Mouse (Mus musculus) adrenal gland, postnatal 4 days (tissue): ENCODE measurements around the gene Nrxn3. TPM values are rescaled to one million over a fixed set of nuclear protein-coding genes. Genes with fewer than 3 reads are reported as not detected.

Experiments used
- DNase-seq, 2 experiments: peaks; one replicate each; pipeline ENCODE4 v3.0.0; 2021 to 2022; ENCODE audit warnings: low spot score in 2 of 2, mixed read lengths in 2 of 2
- total RNA-seq, 2 experiments: library from RNA; stranded (reverse); gene quantifications; 2 replicates each; pipeline ENCODE4 v1.2.3; 2021

The Nrxn3 gene
- total RNA-seq, 2 experiments from 2014 or later = 1.2 to 2.5 TPM

DNA sequence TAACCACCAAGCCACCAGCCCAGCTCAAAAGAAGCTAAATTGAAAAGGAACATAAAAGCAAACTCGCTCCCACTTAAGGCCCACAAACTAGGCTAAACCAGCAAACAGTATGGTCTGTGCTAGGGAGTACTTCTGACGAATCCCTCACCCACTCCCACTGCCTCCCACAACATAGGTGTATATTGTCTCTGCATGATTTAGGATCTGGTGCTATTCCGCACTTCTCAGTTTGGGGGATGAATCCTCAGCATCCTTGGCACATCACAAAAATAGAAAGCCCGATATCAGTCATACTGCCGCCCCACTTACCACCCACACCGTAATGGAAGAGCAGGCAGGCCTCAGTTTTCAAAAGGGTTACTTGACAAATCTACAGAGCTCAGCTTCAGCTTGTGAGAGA, 1072.1 kb downstream of the Nrxn3 start:
- DNase-seq = no peak

DNA sequence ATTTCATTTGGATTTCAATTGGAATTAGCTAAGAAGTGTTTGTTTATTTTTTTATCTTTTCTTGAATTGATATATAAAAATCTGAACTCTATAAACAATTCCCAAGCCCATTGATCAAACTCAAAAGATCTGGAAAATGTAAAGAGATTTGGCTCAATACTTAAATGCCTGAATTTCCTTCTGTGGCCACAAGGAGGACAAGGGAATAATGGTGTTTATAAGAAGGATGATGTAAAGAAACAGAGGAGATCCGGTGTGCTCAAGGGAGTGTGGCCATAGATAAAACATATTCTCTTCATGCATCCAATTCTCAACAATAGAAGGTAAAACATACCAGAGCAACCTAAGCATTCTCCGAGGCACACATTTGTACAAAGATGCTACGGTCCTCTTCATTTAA, 1085.5 kb downstream of the Nrxn3 start:
- DNase-seq = no peak

DNA sequence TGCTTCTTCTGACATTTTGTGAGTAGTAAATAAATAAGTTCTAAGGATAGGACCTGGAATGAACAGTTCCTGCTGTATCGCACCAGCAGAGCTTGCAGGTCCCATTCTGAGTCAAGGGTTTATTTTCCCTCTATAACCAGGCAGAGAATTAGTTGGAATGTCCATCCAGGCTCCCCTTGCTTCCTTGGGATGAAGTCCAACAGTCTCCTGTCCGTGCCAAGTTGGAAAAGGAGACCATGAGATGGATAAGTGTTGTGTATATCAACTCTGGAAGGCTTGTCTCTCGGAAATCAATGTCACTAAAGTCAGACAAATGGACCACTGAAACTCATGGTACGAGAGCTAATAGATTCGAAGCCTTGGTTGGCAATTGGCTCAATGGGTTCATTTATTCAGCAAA, 1087.5 kb downstream of the Nrxn3 start:
- no peak for DNase-seq

DNA sequence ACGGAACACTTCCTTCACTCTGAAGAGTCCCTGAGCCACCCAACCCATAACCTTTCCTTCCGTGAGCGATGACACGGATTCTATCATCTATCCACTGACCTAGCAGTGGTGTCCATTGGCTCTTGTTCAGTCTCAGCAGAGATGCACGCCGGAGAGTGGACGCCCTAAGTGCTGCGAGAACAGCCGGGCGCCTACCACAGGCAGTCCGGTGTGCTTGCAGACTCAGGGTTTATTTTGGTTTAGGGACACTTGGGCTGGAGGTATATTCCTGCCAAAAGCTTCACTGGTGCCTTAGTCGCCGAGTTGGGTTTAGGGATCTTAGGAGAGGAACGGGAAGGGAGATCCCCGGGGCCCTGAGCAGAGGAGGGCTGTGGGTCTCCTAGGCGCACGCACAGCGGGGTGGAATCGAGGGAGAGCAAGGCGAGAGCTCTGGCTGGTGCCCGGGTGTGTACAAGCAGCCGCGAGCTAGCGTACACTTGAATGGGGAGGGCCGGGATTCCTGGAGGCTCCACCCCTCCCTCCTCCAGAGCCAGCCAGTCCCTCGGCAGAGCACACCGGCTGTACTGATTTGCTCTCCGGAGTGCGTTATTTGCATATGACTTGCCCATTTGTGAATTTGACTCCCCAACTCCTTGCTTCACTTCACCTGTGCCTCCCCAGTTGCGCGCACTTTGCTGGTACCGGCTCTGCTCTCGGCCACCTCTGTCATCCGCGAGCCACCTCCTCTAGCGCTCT, 1089.3 kb downstream of the Nrxn3 start:
- peak; percentile 24 to 40 for DNase-seq

DNA sequence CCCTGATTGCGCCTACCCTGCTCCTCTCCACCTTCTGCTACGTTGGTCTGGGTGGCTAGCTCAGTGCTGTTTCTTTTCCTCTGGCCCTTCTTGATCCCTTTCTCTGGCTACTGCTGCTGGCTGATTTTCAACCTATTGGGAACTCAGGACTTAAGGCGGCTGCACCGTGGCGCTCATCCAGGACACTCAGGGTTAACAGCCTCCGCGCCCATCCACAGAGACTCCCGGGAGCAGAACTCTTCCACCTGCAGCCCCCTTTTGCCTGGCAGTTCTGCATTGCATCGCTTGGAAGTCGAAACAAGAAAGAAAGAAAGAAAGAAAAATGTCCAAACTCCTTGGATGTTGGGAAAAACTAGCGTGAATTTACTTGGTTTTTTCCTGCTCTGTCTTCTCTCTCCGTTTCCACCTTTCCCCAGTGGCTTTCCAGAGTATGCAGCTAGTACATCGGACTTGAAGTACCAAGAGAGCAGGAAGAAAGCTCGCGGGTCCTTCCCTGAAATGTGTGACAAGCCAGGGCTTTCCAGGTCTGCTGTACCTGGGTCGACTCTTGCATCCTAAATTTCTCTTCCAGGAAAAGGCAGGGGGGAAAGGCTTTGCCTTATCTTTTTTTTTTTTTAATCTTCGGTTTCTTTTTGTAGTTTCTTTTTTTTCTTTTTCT, 1090.0 kb downstream of the Nrxn3 start:
- DNase-seq = no peak

DNA sequence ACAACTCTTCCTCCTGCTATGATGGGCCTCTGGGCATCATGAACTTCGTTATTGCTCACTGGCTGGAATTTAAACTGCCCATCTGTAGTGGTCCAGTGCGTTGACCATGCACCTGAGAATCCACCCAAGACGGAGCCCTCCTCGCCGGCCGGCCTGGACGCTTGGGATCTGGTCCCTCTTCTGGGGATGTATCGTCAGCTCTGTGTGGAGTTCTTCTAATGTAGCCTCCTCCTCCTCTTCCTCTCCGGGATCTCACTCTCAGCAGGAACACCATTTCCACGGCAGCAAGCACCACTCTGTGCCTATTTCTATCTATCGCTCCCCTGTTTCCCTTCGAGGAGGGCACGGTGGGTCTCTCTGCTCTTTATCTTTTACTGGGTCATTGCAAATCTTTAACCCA, 1090.6 kb downstream of the Nrxn3 start:
- DNase-seq = no peak

DNA sequence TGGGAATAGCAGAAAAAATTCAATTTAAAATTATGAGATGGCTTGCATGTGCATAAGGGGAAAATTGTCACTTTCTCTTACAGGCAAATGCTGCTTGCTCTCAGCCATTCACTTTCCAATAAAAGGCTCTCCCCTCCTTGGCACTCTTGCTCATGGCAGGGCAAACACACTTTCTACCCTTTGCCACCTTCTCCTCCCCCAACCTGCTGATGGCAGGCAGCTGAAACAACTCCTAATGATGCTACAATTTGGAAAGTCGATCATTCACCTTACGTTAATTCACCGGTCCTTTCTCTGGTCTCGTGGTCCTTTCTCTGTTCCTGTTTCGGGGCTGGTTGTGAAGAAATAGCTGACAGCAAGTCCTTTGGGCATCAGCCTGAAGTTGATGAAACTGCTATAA, 1091.0 kb downstream of the Nrxn3 start:
- DNase-seq = no peak

DNA sequence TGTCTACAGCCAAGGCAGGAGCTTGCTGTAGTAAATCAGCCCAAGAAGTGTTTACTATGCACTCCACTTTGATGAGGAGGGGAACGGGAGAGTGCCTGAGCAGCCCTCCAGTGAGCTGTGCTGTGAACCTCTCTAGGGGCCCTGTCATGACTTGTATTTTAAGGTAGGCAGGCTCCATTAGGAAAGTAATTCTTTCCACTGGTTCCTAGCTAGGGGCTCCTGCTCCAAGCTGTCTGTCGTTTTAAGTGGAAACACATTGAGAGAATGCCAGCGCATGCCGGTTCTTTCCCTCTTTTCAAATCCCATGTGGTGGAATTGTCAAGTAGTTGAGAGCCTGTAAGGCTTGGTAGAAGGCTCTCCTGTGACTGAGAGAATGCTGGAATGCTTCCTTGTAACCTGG, 1091.9 kb downstream of the Nrxn3 start:
- no peak for DNase-seq

DNA sequence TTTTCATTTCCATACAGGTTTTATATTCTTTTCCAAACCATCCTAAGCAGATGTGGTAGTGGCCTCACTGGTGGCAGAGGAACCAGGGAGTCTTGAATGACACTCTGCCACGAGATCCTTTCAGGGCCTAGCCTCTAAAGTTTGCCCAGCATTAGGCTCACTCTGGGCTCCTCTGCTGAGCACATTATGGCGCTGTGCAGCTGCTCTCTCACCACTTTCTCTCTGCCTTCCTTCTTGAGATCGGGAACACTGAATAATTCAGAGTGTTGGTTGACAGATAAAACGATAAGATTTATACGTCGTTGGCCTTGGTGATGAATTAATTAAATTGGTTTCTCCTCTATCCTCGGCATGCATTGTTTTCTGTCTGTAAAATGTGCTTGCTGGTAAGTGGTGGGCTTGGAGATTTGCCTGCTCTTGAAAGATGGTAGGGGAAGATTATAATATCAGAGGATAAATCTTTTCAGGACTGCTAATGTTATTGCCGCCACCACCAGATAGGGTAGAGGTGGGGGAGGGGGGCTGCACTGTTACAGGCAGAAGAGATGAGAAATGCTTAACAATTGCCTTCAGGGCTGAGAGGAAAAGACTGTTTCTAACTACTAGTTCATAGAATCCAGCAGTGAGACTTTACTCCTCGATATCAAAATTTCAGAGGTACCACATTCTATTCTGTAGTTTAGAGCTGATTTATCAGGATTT, 1094.5 kb downstream of the Nrxn3 start:
- DNase-seq = no peak

DNA sequence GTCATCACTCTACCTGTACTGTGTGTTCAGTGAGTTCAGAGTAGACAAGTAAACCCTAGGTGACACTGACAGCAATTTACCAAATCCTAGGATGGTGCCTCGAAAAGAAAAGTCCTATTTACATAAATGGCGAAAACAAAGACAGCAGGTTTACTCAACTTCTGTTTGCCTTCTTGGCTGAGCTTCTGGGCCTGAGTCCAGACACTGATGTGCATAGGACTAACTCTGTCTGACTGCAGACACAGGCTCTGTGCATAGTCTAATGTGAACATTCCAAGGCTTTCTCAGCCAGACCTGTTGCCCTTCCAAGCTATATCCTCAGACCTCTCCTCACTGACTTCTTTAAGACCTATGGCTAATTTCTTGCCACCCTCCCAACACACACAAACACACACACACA, 1095.5 kb downstream of the Nrxn3 start:
- no peak for DNase-seq

DNA sequence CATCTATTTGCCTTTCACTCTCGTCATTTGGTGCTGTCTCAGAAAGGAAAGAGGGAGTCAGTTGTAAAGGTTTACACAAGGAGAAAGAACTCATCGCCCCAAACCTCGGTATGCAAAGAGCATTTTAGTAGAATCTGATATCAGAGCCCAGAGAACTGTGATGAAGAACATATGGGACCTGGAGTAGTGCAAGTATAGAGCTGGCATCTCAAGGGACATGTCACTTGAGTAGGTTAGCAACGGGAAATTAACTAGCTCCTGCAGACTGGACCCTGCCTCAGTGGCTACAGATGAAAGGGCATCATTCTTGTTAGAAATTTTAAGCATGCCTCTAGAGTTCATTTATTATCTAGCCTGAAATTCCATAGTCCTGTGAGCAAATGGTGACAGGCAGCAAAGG, 1099.5 kb downstream of the Nrxn3 start:
- DNase-seq = no peak

DNA sequence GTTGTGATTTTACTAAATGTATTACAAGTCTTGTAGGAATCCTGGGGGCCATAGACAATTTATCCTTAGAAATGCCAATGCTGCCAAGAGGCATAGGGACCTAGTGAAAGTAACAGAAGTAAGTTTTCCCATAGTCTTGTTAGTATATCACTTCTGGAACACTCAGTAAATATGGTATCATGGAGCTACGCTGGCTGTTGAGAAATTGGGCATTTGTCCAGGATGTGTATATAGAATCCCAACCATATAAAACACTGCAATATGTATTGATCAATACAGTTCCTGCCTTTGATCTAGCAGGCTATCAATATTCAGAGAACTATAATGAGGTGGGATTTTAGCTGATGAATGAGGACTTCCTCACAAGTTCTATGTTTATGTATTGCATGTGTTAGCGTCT, 1107.3 kb downstream of the Nrxn3 start:
- no peak for DNase-seq

DNA sequence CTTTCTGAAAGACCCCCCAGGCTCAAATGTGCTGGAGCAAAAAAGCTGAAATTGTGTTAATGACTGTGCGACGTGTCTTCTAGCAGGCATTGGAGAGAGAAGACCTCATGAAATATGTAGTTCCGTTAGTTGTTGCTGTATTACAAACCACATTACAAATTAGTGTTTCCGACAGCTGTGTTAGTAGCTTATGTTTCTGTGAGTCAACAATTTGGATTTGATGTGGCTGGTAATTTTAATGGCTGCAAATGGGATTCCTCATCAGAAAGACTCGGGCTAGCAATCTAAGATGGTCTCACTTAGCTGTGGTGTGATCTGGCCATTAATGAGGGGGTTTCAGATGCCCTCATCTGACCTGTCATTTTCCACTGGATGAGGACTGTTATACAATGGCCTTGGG, 1107.7 kb downstream of the Nrxn3 start:
- DNase-seq = no peak

DNA sequence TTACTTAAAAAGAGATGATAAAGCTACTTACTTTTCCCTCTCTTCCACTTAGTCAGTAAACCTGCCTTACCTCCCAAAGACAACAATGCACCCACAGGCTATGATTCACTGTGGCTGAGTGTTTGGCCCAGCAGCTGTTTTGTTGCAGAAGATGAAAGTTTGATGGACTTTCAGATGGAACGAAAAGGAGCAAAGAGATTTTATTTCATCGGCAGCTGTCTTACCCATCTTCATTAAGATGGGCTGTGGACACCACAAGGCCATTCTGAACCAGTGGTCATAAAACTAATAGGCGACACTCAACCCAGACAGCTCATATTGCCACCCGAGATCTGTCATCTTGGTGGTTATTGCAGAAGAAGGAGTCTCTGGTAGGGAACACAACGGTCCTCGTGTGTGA, 1108.6 kb downstream of the Nrxn3 start:
- no peak for DNase-seq

DNA sequence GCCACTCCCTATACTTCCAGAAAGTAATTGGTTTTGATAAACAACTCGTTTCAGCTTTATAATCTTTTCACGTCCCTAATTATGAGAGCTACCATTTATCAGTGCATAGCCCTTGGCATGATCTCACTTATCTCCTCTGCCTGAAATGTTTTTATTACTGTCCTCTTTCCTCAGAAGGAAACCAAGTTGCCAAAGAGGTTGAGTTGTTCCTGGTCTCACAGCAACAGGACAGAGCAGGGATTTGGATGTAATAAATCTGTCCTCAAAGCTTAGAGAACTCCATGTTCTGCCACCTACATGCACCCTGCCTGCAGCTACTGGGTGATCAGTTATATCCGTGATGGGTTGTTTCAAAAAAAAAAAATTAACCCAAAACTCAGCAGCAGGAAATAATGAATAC, 1113.6 kb downstream of the Nrxn3 start:
- no peak for DNase-seq

DNA sequence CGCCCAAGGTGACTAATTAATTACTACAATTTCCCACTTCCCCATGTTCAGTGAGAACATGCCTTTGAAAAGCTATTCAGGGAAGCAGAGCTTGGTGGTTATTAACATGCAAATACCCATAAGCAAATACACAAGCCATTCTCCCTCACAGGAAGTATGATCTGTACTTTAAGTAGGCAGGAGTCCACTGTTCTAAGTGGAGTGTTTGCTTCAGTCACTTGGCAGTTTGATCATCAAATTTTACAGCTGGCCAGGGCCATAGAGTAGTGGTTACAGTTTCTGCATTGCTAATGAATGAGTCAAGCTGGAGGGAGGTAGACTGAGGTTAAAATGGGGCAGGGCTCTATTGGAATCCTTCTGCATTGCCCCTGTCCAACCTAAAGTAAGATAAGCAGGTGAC, 1120.2 kb downstream of the Nrxn3 start:
- no peak for DNase-seq

DNA sequence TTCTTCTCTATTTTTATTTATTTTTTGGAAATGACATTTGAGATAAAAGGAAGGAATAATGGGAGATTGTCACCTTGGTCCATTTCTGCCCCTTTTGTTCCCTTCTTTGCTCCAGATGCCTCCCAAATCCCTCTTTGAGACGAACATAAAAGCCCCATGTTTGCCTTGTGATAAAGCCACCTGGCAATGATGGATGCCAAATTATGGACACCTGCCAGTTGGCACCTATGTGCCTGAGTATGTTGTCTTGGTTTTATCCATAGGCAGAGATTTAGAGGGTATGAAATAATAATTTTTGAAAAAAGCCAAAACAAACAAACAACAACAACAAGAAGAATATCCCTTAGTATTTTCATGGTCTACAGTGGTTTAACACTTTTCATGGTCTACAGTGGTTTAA, 1125.4 kb downstream of the Nrxn3 start:
- DNase-seq = no peak

DNA sequence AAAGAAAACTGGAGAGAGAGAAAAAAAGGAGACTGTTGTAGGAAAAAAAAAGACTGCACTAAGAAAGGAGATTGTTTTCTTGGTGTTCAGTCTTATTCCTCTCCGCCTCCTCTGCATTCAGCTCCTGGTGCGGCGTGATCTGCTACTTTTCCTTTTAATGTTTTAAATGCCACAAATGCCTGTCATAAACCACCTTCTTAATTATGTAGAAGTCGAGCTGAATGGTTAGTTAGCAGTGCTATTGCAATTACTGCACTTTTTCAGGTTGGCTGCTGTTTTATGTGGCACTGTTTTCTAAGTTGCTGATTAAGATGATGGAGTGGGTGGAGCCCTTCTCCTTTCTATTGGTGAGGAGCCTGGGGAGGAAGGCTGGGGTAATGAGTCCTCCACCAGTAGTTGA, 1131.7 kb downstream of the Nrxn3 start:
- DNase-seq = no peak

DNA sequence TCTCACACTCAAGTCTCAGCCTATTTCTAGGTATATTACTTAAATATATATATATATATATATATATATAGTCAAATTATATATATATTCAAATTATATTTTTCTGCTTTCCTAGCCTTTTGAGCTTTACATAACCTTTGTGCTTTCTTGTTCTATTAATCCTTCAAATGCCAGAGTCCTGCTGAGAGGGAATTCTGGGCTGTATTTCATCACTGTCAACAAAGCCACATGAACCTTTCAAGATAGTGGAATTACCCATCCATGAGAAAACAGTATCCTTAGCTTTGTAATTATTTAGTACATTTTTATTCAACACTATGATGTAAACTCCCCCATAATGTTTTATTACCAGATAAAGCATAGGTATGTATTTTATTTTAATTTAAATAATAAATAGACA, 1144.4 kb downstream of the Nrxn3 start:
- no peak for DNase-seq

DNA sequence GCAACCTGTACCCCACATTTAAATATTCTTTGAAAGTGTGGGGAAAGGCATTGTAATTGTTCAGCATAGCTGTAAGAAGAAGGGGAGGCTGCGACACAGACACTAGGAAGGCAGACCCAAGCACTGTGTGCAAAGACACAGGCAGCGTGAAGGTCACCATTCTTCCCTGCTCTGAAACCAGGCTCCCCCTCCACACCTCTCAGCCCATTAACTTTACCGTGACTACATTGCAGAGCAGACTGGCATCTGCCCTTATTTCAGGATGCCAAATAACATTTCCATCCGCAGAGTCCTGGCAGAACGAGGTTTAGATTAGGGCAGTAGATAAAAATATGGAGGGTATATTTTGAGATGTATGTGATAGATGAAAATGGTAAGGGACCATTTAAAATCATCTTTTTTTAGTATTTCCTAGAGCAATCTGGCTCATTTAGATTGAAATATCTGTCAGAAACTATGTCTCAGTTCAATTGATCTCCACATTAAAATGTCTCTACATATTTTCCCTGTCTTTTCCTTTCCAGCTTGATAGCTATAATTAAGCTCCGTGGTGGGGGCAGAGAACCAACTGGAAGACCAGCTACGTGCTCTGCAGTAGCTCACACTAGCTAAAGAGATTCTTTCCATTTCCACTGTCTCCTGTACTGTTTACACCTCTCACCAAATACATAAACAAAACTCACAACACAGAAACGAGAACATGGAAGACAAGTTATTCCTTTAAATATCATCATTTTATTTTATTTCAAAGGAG, 1160.1 kb downstream of the Nrxn3 start:
- DNase-seq = no peak

DNA sequence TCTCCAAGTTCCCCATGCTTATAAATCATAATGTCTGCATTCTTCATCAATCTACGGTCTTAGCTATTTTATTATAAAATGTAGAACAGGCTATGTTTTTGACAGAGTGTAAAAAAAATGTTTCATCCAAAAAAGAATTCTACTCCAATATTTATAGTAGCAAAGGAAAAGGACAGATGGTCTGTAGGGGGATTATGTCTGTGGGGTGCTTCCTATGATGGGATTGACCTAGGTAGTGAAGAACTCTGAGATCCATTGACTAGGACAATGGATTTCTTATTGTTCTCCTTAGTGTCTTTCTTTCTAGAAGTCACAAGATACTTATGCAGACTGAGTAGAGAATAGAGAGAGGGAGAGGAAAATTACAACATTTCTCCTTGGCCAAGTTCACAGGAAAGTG, 1161.9 kb downstream of the Nrxn3 start:
- DNase-seq = no peak

DNA sequence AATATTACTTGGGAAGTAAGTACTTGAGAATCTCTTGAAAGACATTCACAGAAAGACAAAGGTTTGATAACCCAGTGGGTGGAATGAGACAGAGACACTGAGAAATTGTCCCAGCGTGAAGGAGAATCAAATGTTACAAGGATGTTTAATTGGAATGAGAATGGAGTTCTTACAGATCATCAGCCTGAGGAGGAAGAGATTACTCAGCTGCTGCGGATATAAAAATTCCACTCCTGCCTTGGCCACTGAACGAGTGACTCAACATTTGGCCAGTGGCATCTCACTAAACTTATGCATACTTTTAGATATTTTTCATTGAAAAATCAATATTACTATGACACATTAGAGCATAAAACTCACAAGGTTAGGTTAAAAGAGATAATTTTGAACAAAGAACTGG, 1166.0 kb downstream of the Nrxn3 start:
- DNase-seq = no peak
